Mouse (Mus musculus) cerebellum, postnatal 25 days (tissue): ENCODE results near the gene Sac3d1.

Experiments
- DNase-seq, 2 experiments: peaks; one replicate each; pipeline ENCODE4 v3.0.0; 2021; ENCODE audit warnings: mixed read lengths in 2 of 2

Sac3d1 gene

DNA sequence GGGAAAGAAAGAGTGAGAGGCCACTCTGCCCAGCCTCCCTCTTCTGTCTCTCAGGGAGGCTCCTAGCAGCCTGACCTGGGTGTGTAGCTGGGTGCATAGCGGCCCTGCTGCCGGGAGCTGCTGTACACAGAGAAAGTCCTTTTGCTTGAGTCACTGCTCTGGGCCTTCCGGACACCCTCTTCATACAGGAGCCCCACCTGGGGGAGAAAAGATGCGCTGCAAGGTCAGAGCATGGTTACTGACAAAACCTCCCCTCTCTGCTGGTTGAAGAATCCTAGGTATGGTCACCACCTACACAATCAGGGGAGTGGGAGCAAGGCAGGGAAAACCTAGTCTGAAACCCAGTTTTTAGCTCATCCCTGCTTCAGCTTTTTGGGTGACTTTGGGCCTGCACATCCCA is 49.5 kb downstream of the Sac3d1 start:
- no peak for DNase-seq

DNA sequence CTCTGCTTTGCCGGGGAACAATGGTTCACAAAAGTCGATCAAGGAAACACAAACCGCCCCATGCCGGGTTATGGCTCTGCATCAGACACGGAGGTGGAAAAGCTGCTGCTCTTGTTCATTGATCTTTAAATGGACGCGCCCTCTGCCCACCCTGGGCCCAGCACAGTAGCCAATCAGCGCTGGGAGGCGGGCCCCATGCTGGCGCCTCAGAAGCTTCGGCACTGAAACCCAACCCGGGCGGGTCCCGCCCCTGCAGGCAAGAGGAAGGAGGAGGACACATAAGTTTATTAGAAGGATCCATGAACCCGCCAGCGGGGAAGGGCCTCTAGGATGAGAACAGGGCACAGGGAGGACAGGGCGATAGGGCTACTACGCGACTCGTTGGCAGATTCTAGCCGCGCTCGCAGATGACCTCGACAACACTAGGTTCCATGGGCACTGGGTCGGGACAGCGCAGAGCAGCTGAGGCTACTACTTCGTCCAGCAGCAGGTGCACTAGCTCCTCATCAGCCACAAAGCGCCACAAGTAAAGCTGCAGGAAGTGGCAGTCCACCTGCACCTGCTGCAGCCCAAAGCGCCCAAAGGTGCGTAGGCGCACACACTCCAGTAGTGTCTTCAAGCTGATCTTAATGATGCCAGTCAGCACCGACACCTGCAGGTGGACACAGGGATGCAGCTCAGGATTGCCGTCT is 50.6 kb downstream of the Sac3d1 start, which contains the start of gene Tm7sf2:
TSS of gene Tm7sf2 (minus strand) at position 650 of the 692 bp plus-strand sequence.
- DNase-seq = peak; percentile 87 to 91

DNA sequence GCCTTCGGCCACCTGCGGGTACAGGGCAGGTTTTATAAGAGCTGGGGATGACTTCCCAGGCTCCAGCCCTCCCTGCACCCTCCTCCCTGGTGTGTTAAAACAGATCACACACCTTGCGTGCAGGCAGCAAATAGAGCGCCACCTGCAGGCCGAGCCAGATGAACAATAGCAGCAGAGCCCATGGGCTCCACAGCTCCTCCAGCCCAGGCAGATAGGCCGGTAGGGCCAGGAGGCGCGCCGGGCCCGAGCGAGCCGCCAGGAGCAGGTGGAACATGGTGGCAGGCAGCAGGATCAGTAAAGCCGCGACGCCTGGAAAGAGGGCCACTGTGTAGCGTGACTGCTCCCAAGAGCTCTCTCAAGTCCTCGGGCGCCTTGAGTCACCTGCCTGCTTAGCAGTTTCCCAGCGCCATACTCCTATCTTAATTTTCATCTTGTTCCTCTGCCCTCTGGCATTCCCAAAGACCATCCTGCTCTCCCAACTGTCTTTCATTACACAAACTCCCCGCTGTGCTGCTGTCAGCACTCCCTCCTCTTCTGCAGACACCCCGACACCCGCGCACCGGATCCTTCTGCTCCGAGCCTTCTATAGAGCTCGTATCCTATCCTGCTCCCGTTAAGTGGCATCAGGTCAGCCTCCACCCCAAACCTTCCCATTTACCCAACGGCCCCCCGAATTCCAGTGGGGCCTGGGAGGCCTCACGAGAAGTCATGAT is 51.3 kb downstream of the Sac3d1 start:
- DNase-seq = peak; percentile 91 to 96

DNA sequence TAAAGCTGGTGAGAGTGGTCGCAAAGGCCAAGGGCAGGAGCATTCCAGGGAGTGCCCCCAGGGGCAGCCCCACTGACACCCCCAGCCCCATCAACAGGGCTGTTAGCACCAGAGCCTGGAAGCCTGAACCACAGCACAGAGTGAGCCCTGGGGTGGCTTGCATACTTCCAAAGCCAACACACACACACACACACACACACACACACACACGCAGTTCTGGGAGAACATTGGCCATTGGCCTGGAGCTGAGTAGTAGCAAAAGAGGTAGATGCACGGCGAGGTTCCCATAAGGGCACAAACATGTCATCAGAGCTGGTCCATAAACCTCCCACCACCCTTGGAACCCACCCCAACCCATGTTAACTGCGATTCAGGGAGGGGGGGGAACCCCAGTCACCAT is 51.9 kb downstream of the Sac3d1 start:
- no peak for DNase-seq
